Mouse (Mus musculus): Measurements from ENCODE around the gene Hoxb3. TPM values are rescaled to one million over a fixed set of nuclear protein-coding genes. Genes with fewer than 3 reads are reported as not detected.

Hoxb3 gene
- total and polyA plus RNA-seq, 3 experiments, result not detected

DNA sequence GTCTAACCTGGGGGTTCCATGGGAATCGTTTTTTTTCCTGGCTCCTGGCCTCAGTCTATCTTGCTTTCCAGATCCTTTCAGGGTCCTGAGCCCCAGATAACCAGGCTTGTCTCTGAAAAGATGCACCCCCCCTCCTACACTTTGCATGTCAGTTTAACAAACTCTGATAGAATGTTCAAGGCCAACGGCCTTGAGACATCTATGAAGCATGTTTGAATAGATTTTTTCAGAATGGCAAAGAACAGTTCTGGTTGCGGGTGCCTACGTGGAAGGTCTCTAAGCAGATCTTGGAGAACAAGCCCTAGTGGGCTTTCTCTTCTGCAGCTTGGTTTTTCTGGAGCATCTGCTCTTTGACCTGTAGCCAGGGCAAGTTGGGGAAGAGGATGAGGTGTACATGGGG lies 14.4 kb upstream of the Hoxb3 start:
- Histone ChIP-seq H3K27me3 (ENCODE audit: control insufficient read depth in 1 of 2, insufficient read depth in 2 of 2, low read length in 2 of 2) (no peaks in the 10 kb centered on the region; a peak in 1 of 4 replicates), H3K9ac (ENCODE audit: control insufficient read depth, low read depth, low read length, poor library complexity, severe bottlenecking) (no peak overlapping the region), H3K4me1 (ENCODE audit: control insufficient read depth in 1 of 2, insufficient read depth in 2 of 2, low read length in 2 of 2) (no peaks in the 10 kb centered on the region), H3K79me2 (ENCODE audit: control insufficient read depth, insufficient read depth, low read length, poor library complexity) (no peaks in the 10 kb centered on the region), H3K36me3 (ENCODE audit: control insufficient read depth in 1 of 2, insufficient read depth in 2 of 2, low read length in 2 of 2) (no peaks in the 10 kb centered on the region), H3K9me3 (replicated peaks; ENCODE audit: insufficient read depth, low read length) (no peaks in the 10 kb centered on the region), H3K27ac (ENCODE audit: control insufficient read depth, low read depth, low read length) (no peak overlapping the region), H3K4me3 (ENCODE audit: control insufficient read depth in 1 of 2, insufficient read depth in 1 of 2, low read depth in 2 of 2, low read length in 2 of 2) (no peak overlapping the region)
- TF ChIP-seq USF1 (IDR thresholded peaks at IDR 0.05; ENCODE audit: low read depth, low read length) (no peak), TBP (IDR thresholded peaks at IDR 0.05; ENCODE audit: low read depth, low read length) (no peak), MYC (IDR thresholded peaks at IDR 0.05; ENCODE audit: low read depth, low read length) (no peak), CTCF (IDR thresholded peaks at IDR 0.05 in 2 of 3, conservative IDR thresholded peaks at IDR 0.05 in 1 of 3; ENCODE audit: control insufficient read depth in 1 of 3, insufficient read depth in 1 of 3, low read depth in 2 of 3, low read length in 3 of 3, poor library complexity in 1 of 3, severe bottlenecking in 1 of 3) (no peak), HCFC1 (IDR thresholded peaks at IDR 0.05; ENCODE audit: low read depth, low read length) (no peak), MAZ (IDR thresholded peaks at IDR 0.05; ENCODE audit: low read depth, low read length) (no peak), SIN3A (IDR thresholded peaks at IDR 0.05; ENCODE audit: low read length) (no peak), MXI1 (IDR thresholded peaks at IDR 0.05; ENCODE audit: low read depth, low read length) (no peak), TAL1 (IDR thresholded peaks at IDR 0.05; ENCODE audit: low read length) (no peak), GATA1 (IDR thresholded peaks at IDR 0.05; ENCODE audit: low read depth, low read length) (no peak), GABPA (IDR thresholded peaks at IDR 0.05; ENCODE audit: low read depth, low read length) (no peak), MEF2A (IDR thresholded peaks at IDR 0.05; ENCODE audit: extremely low read depth, insufficient replicate concordance, low read depth, low read length, poor library complexity, severe bottlenecking) (no peak), MAFK (IDR thresholded peaks at IDR 0.05; ENCODE audit: borderline replicate concordance, low read depth, low read length) (no peak), RCOR1 (IDR thresholded peaks at IDR 0.05; ENCODE audit: low read depth, low read length) (no peak)
- DNase-seq (ENCODE audit: low read depth, low spot score), result no peak

DNA sequence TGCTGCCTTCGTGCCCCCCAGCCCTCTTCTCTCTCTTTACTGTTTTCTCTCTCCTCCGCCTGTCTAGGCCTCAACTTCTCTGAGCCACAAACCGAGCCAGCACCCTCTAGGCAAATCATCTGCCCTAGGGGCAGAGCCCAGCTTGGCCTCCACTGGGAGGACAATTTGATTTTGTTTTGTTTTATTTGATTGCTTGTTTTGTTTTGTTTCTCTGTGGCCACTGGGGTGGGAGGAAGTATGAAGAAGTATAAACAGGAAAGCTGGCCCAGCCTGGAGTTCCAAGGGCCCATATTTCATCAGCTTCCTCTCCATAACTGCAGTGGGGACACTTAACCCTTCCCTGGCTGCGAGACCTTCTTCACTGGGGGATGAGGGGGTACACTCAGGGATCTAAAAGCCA lies 13.8 kb upstream of the Hoxb3 start:
- H3K36me3 ChIP-seq (ENCODE audit: control insufficient read depth in 1 of 2, insufficient read depth in 2 of 2, low read length in 2 of 2), result no peaks in the 10 kb centered on the region
- TF ChIP-seq MEF2A (IDR thresholded peaks at IDR 0.05; ENCODE audit: extremely low read depth, insufficient replicate concordance, low read depth, low read length, poor library complexity, severe bottlenecking) (no peak), TBP (IDR thresholded peaks at IDR 0.05; ENCODE audit: low read depth, low read length) (no peak), CTCF (IDR thresholded peaks at IDR 0.05 in 2 of 3, conservative IDR thresholded peaks at IDR 0.05 in 1 of 3; ENCODE audit: control insufficient read depth in 1 of 3, insufficient read depth in 1 of 3, low read depth in 2 of 3, low read length in 3 of 3, poor library complexity in 1 of 3, severe bottlenecking in 1 of 3) (no peak), NELFE (IDR thresholded peaks at IDR 0.05; ENCODE audit: low read depth, low read length) (no peak), GATA1 (IDR thresholded peaks at IDR 0.05; ENCODE audit: low read depth, low read length) (no peak), ZC3H11A (IDR thresholded peaks at IDR 0.05; ENCODE audit: low read depth, low read length) (no peak), BHLHE40 (IDR thresholded peaks at IDR 0.05; ENCODE audit: borderline replicate concordance, low read depth, low read length) (no peak), CHD1 (IDR thresholded peaks at IDR 0.05; ENCODE audit: low read depth, low read length) (no peak), UBTF (IDR thresholded peaks at IDR 0.05; ENCODE audit: borderline replicate concordance, insufficient read depth, low read depth, low read length) (no peak), ZNF384 (IDR thresholded peaks at IDR 0.05; ENCODE audit: low read depth, low read length) (no peak), TCF12 (IDR thresholded peaks at IDR 0.05; ENCODE audit: low read depth, low read length) (no peak), NRF1 (IDR thresholded peaks at IDR 0.05; ENCODE audit: insufficient read depth, low read depth, low read length, poor library complexity, severe bottlenecking) (no peak)
- H3K9ac ChIP-seq (ENCODE audit: control insufficient read depth, low read depth, low read length, poor library complexity, severe bottlenecking), result no peak overlapping the region
- H3K9me3 ChIP-seq (replicated peaks; ENCODE audit: insufficient read depth, low read length), result no peaks in the 10 kb centered on the region
- H3K27me3 ChIP-seq (ENCODE audit: control insufficient read depth in 1 of 2, insufficient read depth in 2 of 2, low read length in 2 of 2), result no peaks in the 10 kb centered on the region; a peak in 1 of 4 replicates
- DNase-seq (ENCODE audit: low read depth, low spot score), result no peak
- no peaks in the 10 kb centered on the region for H3K79me2 ChIP-seq (ENCODE audit: control insufficient read depth, insufficient read depth, low read length, poor library complexity)
- no peak overlapping the region for H3K4me3 ChIP-seq (ENCODE audit: control insufficient read depth in 1 of 2, insufficient read depth in 1 of 2, low read depth in 2 of 2, low read length in 2 of 2)
- H3K4me1 ChIP-seq (ENCODE audit: control insufficient read depth in 1 of 2, insufficient read depth in 2 of 2, low read length in 2 of 2), result no peaks in the 10 kb centered on the region
- H3K27ac ChIP-seq (ENCODE audit: control insufficient read depth, low read depth, low read length), result no peak overlapping the region
